Mouse (Mus musculus): ENCODE measurements around the gene Rgl2. TPM values are rescaled to one million over a fixed set of nuclear protein-coding genes. Genes with fewer than 3 reads are reported as not detected.

The Rgl2 gene
- polyA plus RNA-seq, 1 experiment from 2014 or later = 29.2 TPM

GRCm38 (mm10) chr17:33931159-33931866 lies 2.0 kb downstream of the Rgl2 start:
- peaks cover 16% of the 10 kb centered on the region; the same call in 1 of the 2 replicates for H3K36me3 ChIP-seq
- no peak for ATAC-seq
- no peaks in the 10 kb centered on the region for H3K9me3 ChIP-seq
- H3K4me3 ChIP-seq (replicated peaks) = peak overlapping the region; percentile 88
- H3K9ac ChIP-seq = peak overlapping the region; percentile 86
- H3K27me3 ChIP-seq (replicated peaks) = no peaks in the 10 kb centered on the region
- H3K4me1 ChIP-seq (replicated peaks) = peaks cover 17% of the 10 kb centered on the region
- H3K27ac ChIP-seq = 0 out of 2 replicates have a peak overlapping the region, but pooled peaks have one; percentile 9
- H3K4me2 ChIP-seq (replicated peaks) = peak overlapping the region; percentile 97
- WGBS = 40% methylated on average over 18 of the region's 18 CpGs

DNA sequence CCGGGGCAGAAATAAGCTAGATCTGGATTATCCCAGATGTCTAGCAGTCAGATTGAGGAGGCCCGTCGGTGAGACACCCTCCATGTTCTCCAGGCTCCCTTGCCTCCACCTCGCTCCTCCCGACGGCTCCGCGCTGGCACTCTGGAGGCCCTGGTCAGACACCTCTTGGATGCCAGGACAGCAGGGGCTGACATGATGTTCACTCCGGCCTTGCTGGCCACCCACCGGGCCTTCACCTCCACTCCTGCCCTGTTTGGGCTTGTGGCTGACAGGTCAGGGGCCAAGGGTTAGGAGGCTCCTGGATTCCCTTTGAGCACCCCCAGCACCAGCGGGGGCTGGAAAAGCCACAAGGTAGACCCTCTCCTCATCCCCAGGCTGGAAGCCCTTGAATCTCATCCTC lies 2.6 kb downstream of the Rgl2 start:
- Histone ChIP-seq H3K4me3 (replicated peaks) (no peak overlapping the region), H3K36me3 (peaks cover 18% of the 10 kb centered on the region; the same call in 1 of the 2 replicates), H3K9ac (no peak overlapping the region), H3K4me2 (replicated peaks) (no peak overlapping the region), H3K4me1 (replicated peaks) (peaks cover 17% of the 10 kb centered on the region), H3K9me3 (no peaks in the 10 kb centered on the region), H3K27me3 (replicated peaks) (no peaks in the 10 kb centered on the region), H3K27ac (no peak overlapping the region)
- ATAC-seq = no peak
- 93% methylated on average over 11 of the region's 11 CpGs for WGBS

- 88% methylated on average over 14 of the region's 14 CpGs for WGBS
- no peak overlapping the region for H3K9ac ChIP-seq
- no peak overlapping the region for H3K4me2 ChIP-seq (replicated peaks)
- peaks cover 17% of the 10 kb centered on the region for H3K4me1 ChIP-seq (replicated peaks)
- no peaks in the 10 kb centered on the region for H3K9me3 ChIP-seq
- no peak overlapping the region for H3K27ac ChIP-seq
- H3K27me3 ChIP-seq (replicated peaks) = no peaks in the 10 kb centered on the region
- peaks cover 23% of the 10 kb centered on the region for H3K36me3 ChIP-seq
- no peak overlapping the region for H3K4me3 ChIP-seq (replicated peaks)
- no peak for ATAC-seq
Observed at GRCm38 (mm10) chr17:33932448-33932847, 3.1 kb downstream of the Rgl2 start.

DNA sequence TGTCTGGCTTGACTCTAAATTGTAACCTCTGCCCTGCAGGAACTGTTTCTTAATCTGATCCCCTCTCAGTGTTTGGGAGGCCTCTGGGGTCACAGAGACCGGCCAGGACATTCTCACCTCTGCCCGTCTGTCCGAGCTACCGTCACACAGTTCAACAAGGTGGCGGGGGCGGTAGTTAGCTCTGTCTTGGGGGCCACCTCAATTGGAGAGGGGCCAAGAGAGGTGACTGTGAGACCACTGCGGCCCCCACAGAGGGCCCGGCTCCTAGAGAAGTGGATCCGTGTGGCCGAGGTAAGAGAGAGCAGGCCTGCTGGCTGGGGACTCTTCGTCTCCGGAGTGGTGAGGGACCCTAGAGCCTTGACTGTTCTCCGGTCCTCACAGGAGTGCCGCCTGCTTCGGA lies 3.6 kb downstream of the Rgl2 start:
- ATAC-seq = no peak

DNA sequence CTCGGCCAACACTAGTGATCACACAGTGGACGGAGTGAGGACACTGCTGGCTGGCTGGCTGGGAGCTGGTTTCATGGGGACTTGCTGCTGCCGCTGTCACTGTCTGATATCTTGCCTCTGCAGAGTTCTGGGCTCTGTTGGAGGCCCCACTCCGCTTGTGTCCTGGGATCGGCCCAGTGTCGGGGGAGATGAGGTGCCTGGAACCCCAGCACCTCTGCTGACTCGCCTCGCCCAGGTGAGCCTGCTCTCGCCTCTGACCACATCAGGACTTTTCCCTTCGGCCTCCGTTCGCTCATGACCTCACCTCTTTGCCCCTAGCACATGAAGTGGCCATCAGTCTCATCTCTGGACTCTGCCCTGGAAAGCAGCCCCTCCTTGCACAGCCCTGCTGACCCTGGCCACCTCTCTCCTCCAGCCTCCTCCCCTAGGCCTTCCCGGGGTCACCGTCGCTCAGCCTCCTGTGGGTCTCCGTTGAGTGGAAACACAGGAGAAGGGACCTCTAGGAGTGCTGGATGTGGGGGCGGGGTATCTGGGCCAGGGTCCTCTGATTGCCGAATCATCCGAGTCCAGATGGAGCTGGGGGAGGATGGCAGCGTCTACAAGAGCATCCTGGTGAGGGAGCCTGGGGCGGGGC lies 6.2 kb downstream of the Rgl2 start:
- Histone ChIP-seq H3K9ac (no peak overlapping the region), H3K27me3 (replicated peaks) (no peaks in the 10 kb centered on the region), H3K4me1 (replicated peaks) (peaks cover 20% of the 10 kb centered on the region), H3K9me3 (no peaks in the 10 kb centered on the region), H3K27ac (no peak overlapping the region), H3K4me3 (replicated peaks) (no peak overlapping the region), H3K4me2 (replicated peaks) (no peak overlapping the region), H3K36me3 (peaks cover 22% of the 10 kb centered on the region)
- no peak for ATAC-seq
- 86% methylated on average over 21 of the region's 21 CpGs for WGBS

More for the DNA sequence above, 3.6 kb downstream of the Rgl2 start:
- no peak overlapping the region for H3K4me2 ChIP-seq (replicated peaks)
- no peak overlapping the region for H3K4me3 ChIP-seq (replicated peaks)
- WGBS = 91% methylated on average over 15 of the region's 15 CpGs
- no peaks in the 10 kb centered on the region for H3K27me3 ChIP-seq (replicated peaks)
- H3K27ac ChIP-seq = no peak overlapping the region
- peaks cover 22% of the 10 kb centered on the region for H3K36me3 ChIP-seq
- no peaks in the 10 kb centered on the region for H3K9me3 ChIP-seq
- no peak overlapping the region for H3K9ac ChIP-seq
- peaks cover 15% of the 10 kb centered on the region for H3K4me1 ChIP-seq (replicated peaks)

DNA sequence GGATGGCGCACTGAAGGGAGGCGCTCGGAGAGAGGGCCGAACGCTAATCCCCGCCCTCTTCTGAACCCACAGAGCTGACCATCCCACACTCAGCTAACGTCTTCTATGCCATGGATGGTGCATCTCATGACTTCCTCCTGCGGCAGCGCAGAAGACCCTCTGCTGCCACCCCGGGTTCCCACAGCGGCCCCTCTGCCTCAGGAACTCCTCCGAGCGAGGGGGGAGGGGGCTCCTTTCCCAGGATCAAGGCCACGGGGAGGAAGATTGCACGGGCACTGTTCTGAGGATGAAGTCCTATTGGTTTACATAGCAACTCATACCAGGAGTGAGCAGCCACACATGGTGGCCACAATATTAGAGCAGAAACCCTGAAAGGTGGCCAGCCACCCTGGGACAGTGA lies 7.7 kb downstream of the Rgl2 start:
- H3K27me3 ChIP-seq (replicated peaks) = no peaks in the 10 kb centered on the region
- WGBS = 82% methylated on average over 15 of the region's 15 CpGs
- no peak overlapping the region for H3K4me2 ChIP-seq (replicated peaks)

GRCm38 (mm10) chr17:33938783-33939182 lies 9.4 kb downstream of the Rgl2 start:
- peaks cover 22% of the 10 kb centered on the region for H3K4me1 ChIP-seq (replicated peaks)
- peak overlapping the region; percentile 83; the same call in 1 of the 2 replicates for H3K4me3 ChIP-seq (replicated peaks)
- no peaks in the 10 kb centered on the region for H3K27me3 ChIP-seq (replicated peaks)
- H3K9me3 ChIP-seq = no peaks in the 10 kb centered on the region
- WGBS = 73% methylated on average over 11 of the region's 11 CpGs
- H3K36me3 ChIP-seq = peaks cover 16% of the 10 kb centered on the region
- H3K27ac ChIP-seq = no peak overlapping the region
- no peak for ATAC-seq
- H3K9ac ChIP-seq = peak overlapping the region; percentile 77; the same call in 1 of the 2 replicates
- peak overlapping the region; percentile 93 for H3K4me2 ChIP-seq (replicated peaks)

More for the DNA sequence above, 7.7 kb downstream of the Rgl2 start:
- H3K9me3 ChIP-seq = no peaks in the 10 kb centered on the region
- peaks cover 22% of the 10 kb centered on the region for H3K4me1 ChIP-seq (replicated peaks)
- no peak overlapping the region for H3K4me3 ChIP-seq (replicated peaks)
- peaks cover 21% of the 10 kb centered on the region for H3K36me3 ChIP-seq
- H3K27ac ChIP-seq = no peak overlapping the region
- no peak overlapping the region for H3K9ac ChIP-seq
- ATAC-seq = no peak

GRCm38 (mm10) chr17:33940206-33940805 lies 11.0 kb downstream of the Rgl2 start, which contains the start of the genes Pfdn6 and Wdr46:
Gene Pfdn6 (minus strand): TSS chr17:33940343.
Gene Wdr46 (plus strand): TSS chr17:33940660.
- Histone ChIP-seq H3K27ac (peak within 1 kb of the TSS; percentile 18; the same call in 1 of the 2 replicates), H3K27me3 (replicated peaks) (no peaks in the 10 kb centered on the region), H3K9me3 (no peaks in the 10 kb centered on the region), H3K36me3 (peaks cover 26% of the 10 kb centered on the region), H3K9ac (peak within 1 kb of the TSS; percentile 77), H3K4me2 (replicated peaks) (peak within 1 kb of the TSS; percentile 93), H3K4me3 (replicated peaks) (peak within 1 kb of the TSS; percentile 83), H3K4me1 (replicated peaks) (peaks cover 22% of the 10 kb centered on the region)
- ATAC-seq = peak; percentile 94
- under 1% methylated on average over 36 of the region's 36 CpGs for WGBS

- Histone ChIP-seq H3K27ac (no peak overlapping the region), H3K4me3 (replicated peaks) (peak overlapping the region; percentile 83), H3K9ac (peak overlapping the region; percentile 69), H3K4me1 (replicated peaks) (peaks cover 22% of the 10 kb centered on the region), H3K4me2 (replicated peaks) (peak overlapping the region; percentile 93), H3K36me3 (peaks cover 28% of the 10 kb centered on the region), H3K27me3 (replicated peaks) (no peaks in the 10 kb centered on the region), H3K9me3 (no peaks in the 10 kb centered on the region)
- ATAC-seq = peak; percentile 12; the same call in 1 of the 2 replicates
- 1% methylated on average over 26 of the region's 26 CpGs for WGBS
Observed at GRCm38 (mm10) chr17:33940981-33941380, 11.6 kb downstream of the Rgl2 start.

DNA sequence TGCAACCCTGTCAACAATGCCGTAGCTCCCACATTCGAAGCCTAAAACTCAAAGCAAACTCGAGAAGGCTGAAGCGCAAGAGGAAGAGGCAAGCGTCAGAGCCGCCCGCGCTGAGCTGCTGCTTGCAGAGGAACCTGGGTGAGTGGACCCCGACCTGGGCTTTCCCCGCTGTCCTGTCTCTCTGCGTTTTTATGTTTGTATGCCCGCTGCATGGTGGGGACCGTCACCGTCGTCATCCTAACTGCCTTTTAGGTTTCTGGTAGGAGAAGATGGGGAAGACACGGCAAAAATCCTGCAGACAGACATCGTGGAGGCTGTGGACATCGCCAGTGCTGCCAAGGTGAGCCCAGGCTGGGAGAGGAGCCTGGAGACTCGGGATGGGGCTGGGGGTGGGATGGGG lies 12.0 kb downstream of the Rgl2 start:
- Histone ChIP-seq H3K9me3 (no peaks in the 10 kb centered on the region), H3K27ac (no peak overlapping the region), H3K4me3 (replicated peaks) (peak overlapping the region; percentile 83), H3K27me3 (replicated peaks) (no peaks in the 10 kb centered on the region), H3K4me2 (replicated peaks) (peak overlapping the region; percentile 93), H3K36me3 (peaks cover 28% of the 10 kb centered on the region), H3K4me1 (replicated peaks) (peaks cover 22% of the 10 kb centered on the region), H3K9ac (peak overlapping the region; percentile 69)
- no peak for ATAC-seq
- WGBS = 53% methylated on average over 19 of the region's 19 CpGs

GRCm38 (mm10) chr17:33943454-33943853 lies 14.1 kb downstream of the Rgl2 start:
- Histone ChIP-seq H3K27me3 (replicated peaks) (no peaks in the 10 kb centered on the region), H3K4me1 (replicated peaks) (peaks cover 25% of the 10 kb centered on the region), H3K4me2 (replicated peaks) (no peak overlapping the region), H3K36me3 (peaks cover 19% of the 10 kb centered on the region; the same call in 1 of the 2 replicates), H3K9me3 (no peaks in the 10 kb centered on the region), H3K4me3 (replicated peaks) (no peak overlapping the region), H3K27ac (no peak overlapping the region), H3K9ac (no peak overlapping the region)
- no peak for ATAC-seq
- 94% methylated on average over 15 of the region's 15 CpGs for WGBS

DNA sequence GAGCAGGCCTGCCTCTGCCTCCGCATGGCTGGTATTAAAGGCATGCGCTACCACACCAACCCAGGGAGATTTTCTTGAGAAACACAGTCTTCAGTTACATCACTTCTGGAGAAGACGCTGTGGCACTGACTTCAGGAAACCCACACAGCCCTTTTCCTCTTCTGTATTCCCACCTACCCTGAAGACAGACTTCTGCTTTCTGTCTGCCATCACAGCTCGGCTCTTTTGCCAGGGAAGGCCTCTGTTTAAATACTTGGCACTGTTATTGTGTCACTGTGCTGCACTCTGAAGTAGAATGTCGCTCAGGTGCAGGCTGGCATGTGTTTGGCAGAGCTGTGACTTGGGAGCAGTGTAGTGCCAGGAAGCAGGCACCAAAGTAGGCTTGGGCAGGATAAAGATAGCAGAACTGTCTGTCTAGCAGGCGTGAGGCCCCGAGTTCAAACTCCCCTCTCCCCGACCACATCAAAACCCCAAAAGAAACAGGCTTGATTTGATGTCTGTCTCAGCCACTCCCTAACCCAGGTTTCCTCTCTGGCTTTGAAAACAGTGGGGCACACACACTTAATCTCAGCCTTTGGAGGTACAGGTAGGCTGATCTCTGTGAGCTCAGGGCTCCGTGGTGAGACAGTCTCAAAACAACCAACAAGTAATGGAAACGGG lies 18.2 kb downstream of the Rgl2 start:
- H3K27ac ChIP-seq = no peak overlapping the region
- WGBS = 92% methylated on average over 10 of the region's 10 CpGs

More for the DNA sequence above, 18.2 kb downstream of the Rgl2 start:
- H3K27me3 ChIP-seq (replicated peaks) = no peaks in the 10 kb centered on the region
- H3K9ac ChIP-seq = no peak overlapping the region
- ATAC-seq = no peak
- H3K4me2 ChIP-seq (replicated peaks) = no peak overlapping the region
- H3K4me3 ChIP-seq (replicated peaks) = no peak overlapping the region
- peaks cover 19% of the 10 kb centered on the region; the same call in 1 of the 2 replicates for H3K36me3 ChIP-seq
- H3K4me1 ChIP-seq (replicated peaks) = peaks cover 33% of the 10 kb centered on the region
- H3K9me3 ChIP-seq = no peaks in the 10 kb centered on the region
